Mouse (Mus musculus): ENCODE measurements around the gene Dpysl5. TPM values are rescaled to one million over a fixed set of nuclear protein-coding genes. Genes with fewer than 3 reads are reported as not detected.
A peak's percentile ranks its signal among the peaks of the same experiment; 100 is the strongest.
"Not testable (repeated sequence)": the region's sequence is repeated elsewhere in the genome, so short reads cannot be mapped to it uniquely, and the experiment has no call there.

Dpysl5 gene
- 100 to 1,000 TPM; 114 to 115 TPM for total RNA-seq (2021)
- long read RNA-seq, experiment 1, full-length matches to known transcripts = 8 of 20 reads
- long read RNA-seq, experiment 1, partial matches to known transcripts = 2 of 20 reads
- long read RNA-seq, experiment 1, other reads (novel, unspliced or antisense) = 10 of 20 reads
- long read RNA-seq, experiment 2, full-length matches to known transcripts = 8 of 27 reads
- long read RNA-seq, experiment 2, partial matches to known transcripts = 0 of 27 reads
- long read RNA-seq, experiment 2, other reads (novel, unspliced or antisense) = 19 of 27 reads

DNA sequence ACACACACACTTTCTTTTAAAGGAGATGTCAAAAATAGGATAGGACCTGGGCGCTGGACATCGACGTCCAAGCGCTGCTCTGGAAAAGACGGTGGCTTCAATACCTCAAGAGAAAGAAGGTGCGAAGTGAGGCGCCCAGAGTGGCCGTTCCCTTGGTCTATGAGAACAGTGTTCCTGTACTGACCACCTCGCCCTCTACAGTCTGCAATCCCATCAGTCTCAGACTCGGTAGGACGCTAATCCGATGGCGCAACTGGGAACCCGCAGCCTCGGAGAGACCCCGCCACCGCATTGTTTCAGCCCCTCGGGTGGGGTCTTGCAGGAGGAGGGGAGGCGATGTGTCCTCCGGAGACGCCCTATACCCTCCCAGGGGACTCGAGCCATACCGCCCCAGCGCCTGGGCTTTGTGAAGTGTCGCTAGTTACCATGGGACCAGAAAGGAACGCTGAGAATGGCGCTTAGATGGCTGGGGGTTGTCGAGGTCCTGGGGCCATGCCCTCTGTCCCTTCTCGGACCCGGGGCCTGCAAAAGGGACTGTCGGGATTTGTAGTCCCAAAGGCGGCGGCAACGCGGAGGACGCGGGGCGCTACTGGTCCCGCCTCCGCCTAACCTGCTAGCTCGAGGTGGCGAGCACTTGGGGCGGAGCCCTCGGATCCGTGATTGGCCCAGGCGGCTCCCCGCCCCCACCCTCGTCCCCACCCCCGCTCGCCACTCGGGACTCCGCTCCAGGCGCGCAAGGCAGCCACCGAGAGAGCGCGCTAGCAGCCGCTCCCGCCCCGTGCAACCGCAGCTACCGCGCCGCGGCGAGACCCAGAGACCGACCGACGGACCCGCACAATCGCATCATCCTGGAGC, at the start of gene Dpysl5:
Dpysl5 (plus strand) TSS at position 418 of the 855 bp plus-strand sequence.
- peak; percentile 82 to 90 for DNase-seq (ENCODE audit: low spot score in 2 of 2)

DNA sequence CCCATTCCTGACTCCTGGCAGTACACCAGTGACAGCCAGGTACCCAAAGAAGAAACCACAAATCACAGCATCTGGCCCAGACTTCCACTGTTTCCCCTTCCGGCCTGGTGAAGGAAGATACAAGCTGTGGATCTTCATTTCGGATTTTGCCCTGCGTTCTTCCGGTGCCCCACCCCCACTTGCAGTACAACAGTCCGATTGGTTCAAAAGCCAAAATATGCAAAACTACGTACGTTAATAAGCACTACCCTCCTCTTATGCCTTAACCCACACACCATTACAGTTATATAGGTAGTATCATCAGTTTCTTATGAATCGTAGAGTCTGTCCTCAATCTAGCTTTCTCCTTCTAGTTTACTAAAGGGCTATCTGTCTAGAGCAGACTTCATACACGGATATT, 46.0 kb upstream of the Dpysl5 start:
- no peak for DNase-seq (ENCODE audit: low spot score in 2 of 2)

DNA sequence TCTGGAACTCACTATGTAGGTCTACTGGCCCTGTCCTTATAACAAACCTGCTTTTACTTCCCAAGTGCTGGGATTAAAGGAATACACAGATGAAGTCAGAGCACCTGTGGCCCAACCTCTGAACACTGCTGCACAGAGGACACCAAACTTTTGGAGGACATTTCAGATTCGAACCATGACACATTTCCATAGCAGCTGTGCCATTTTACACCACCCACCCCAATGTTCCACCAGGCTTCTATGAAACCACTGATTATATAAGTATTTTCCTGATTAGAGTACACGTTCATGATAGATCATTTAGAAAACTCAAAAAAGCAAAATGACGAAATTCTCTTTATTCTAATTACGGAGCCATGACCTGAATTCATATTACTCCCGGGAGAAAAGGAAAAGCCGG, 45.4 kb upstream of the Dpysl5 start:
- DNase-seq (ENCODE audit: low spot score in 2 of 2) = peak in 1 of 2 experiments; percentile 59

DNA sequence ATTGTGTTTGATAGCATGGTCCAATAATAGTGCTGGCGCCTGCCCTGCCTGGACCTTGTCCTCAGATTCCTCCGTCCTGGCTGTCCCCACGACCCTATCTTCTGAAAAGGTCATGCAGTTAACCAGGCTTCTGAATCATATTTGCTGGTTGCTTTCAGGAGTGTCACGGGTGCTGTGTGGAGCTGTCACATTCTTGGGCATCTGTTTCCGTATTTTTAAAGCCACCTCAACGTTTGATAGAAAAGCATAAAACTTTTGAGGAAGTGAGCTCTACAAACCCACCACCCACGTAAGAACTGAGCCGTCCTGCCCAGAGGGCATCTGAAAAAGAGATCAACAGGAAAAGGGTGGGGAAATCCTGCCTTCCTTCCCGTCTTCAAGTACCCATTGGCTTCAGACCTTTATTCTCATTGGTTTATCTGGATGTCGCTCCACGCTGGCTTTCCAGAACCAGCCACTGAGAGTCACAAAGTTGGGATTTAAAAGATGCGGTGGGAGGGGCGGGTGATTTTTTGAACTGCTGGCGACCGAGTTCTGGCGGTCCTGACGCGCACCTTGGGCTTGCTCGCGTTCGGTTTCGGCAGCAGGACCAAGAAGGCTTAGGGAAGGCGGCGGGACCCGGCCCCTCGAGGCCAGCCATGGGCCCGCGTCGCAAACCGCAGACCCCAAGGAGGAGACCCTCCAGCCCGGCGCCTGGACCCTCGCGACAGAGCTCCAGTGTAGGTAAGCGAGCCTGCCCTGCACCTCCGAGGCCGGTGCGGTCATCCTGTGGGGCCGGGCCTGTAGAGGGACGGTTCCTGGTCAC, 44.8 kb upstream of the Dpysl5 start, which contains the start of gene Cenpa:
Cenpa (plus strand) TSS at position 387 of the 805 bp plus-strand sequence.
- DNase-seq (ENCODE audit: low spot score in 2 of 2) = peak; percentile 82 to 96

DNA sequence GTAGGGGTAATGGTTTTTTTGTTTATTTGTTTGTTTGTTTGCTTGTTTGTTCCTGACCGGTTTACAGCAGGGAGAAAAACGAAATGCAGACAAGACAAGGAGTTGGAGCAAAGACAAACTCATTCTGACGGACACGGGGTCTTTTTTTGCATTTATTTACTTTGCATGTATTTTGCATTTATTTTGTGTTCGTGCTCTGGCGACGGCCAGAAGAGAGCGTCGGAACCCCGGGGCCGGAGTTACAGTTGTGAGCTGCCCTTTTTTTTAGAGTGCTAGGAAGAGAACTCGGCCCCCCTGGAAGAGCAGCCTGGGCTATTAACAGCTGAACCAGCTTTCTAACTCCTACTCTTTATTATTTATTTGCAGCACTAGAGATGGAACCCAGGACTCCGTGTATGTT, 44.1 kb upstream of the Dpysl5 start:
- DNase-seq (ENCODE audit: low spot score in 2 of 2) = no peak

DNA sequence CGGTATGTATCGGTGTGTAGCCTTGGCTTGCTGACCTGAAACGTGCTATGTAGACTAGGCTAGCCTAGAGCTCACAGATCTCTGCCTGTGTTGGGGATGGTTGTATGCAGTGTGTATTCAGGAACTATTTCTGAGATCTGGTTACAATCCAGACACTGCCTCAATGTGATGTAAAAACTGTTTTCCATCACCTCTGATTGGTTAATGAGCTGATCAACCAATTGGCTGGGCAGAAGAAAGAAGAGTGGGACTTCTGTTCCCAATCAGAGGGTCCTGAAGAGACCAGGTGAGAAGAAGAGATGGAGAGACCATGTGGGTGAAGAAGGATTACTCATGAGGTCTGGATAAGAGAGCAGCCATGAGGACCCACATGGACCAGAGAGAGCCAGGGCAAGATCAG, 43.7 kb upstream of the Dpysl5 start:
- DNase-seq (ENCODE audit: low spot score in 2 of 2) = no peak

GRCm38 (mm10) chr5:30668637-30669495, 42.5 kb upstream of the Dpysl5 start:
- no peak for DNase-seq (ENCODE audit: low spot score in 2 of 2)

DNA sequence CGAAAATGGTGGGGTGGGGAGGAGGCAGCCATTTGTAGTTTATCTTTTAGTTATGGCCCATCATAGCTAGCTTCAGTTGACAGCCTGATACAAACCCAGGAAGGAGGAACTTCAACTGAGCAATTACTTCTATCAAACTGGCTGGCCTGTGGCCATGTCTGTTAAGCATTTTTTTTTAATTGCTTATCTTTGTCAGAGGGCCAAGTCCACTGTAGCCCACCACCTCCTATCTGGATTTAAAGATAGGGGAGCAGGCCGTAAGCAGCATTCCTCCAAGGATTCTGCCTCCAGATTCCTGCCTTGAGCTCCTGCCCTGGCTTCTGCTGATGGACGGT, 41.9 kb upstream of the Dpysl5 start:
- no peak for DNase-seq (ENCODE audit: low spot score in 2 of 2)

DNA sequence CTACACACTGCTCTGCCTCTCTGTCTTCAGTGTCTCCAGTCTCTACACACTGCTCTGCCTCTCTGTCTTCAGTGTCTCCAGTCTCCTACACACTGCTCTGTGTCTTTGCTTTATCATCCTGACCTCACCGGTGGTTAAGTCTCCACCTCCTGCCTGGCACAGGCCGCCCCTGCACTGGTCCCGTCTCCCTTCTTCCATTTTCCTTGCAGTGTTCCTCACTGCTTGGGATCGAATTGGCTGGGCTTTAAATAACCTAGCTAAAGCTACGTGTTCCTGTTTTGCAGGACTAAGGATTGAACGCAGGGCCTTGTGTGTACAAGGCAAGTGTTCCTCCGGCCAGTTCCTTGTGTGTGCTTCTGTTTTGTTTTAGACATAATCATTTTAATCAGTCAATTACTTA, 41.3 kb upstream of the Dpysl5 start:
- DNase-seq (ENCODE audit: low spot score in 2 of 2) = no peak

DNA sequence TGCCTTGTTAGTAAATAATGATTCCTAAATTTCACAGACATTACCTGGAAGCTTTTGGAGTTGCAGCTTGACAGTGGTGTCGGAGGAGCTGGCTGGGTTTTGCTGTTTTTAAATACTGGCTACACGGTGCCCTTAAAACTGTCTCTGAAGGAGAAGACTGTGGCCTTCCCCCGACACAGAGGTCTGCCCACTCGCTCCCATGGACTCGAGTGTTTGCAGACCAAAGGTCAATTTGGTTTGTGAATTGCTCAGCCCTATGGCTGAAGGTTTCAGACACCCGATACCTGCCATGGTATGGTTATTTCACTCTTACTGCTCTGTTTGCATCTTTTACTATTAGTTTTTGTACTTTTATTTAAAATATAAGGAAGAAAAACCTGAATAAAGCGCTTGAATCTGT, 37.4 kb upstream of the Dpysl5 start:
- DNase-seq (ENCODE audit: low spot score in 2 of 2) = no peak

DNA sequence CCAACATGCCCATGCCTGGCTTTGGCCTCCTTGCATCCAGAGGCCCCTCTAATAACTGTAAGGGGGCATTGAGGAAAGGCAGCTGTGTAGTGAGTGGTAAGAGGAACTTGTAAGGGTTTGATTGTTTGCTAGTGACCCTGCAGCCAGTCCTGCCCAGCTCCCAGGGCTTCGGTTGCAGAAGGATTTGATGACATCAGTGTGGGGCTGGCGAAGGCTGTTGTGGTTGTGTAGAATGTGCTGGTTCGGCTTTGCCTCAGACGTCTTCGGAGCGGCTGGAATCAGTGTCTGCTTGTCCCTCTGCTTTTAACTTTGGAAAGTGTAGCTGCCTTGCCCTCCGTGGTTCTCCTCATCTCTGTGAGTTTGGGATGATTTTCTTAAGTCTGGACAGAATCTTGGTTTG, 34.6 kb upstream of the Dpysl5 start:
- no peak for DNase-seq (ENCODE audit: low spot score in 2 of 2)

DNA sequence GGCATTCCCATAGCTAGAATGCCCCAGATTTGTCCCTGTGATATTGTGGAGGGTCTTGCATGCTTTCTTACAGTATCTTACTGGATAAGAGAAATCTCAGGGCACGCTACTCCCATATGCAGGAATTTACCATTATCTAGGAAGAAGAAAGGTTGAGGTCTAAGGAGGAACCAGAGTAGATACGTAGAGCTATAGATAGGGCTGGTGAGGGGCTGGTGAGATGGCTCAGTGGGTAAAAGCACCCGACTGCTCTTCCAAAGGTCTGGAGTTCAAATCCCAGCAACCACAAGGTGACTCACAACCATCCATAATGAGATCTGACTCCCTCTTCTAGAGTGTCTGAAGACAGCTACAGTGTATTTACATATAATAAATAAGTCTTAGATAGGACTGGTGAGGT, 33.3 kb upstream of the Dpysl5 start:
- DNase-seq (ENCODE audit: low spot score in 2 of 2) = not testable (repeated sequence)

GRCm38 (mm10) chr5:30678722-30679296, 32.6 kb upstream of the Dpysl5 start:
- DNase-seq (ENCODE audit: low spot score in 2 of 2) = no peak

- DNase-seq (ENCODE audit: low spot score in 2 of 2) = no peak
Measured at GRCm38 (mm10) chr5:30679593-30679992, 31.8 kb upstream of the Dpysl5 start.

DNA sequence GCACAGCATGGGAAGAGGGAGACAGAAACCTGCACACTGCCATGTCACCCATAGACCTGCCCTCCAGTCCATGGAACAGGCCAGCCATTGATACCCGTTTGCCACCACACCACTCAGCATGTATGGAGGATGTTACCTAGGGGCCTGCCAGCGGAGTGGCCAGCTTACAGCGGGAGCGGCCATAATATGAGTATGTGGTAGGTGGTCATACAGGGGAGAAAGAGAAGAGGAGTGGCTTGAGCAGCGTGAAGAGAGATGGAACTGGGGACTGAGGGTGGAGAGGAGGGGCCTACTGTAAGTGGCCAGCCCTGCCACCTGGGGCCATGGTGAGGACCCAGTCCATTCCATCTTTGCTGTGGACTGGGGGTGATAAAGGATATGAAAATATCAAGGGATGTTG, 29.4 kb upstream of the Dpysl5 start:
- no peak for DNase-seq (ENCODE audit: low spot score in 2 of 2)

- no peak for DNase-seq (ENCODE audit: low spot score in 2 of 2)
Measured at GRCm38 (mm10) chr5:30682967-30683600, 28.3 kb upstream of the Dpysl5 start.

DNA sequence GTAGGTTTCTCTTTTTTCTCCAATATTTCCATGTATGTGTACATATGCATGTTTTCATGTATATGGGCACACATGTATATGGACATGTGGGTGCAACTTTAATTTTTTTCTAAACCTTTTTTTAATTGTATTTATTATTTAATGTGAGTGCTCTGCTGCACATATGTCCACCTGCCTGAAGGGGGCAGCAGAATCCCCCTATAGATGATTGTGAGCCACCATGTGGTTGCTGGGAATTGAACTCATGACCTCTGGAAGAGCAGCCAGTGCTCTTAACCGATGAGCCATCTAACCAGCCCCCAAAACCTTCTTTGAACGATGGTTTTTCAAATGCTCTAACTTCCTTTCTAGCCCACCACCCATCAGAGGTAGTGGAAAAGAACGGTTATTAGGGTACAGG, 27.4 kb upstream of the Dpysl5 start:
- DNase-seq (ENCODE audit: low spot score in 2 of 2) = no peak

GRCm38 (mm10) chr5:30686781-30687180, 24.6 kb upstream of the Dpysl5 start:
- DNase-seq (ENCODE audit: low spot score in 2 of 2) = no peak

GRCm38 (mm10) chr5:30700361-30701000, 10.9 kb upstream of the Dpysl5 start:
- DNase-seq (ENCODE audit: low spot score in 2 of 2) = no peak
